17 mouse cellular contexts compared by ENCODE assay signal in genomic region chr10:8910237-8910990, GRCm38 (mm10). TPM values are rescaled to one million over a fixed set of nuclear protein-coding genes. Genes with fewer than 3 reads are reported as not detected.
DNase-seq lines count a peak whose midpoint lies in the region; ATAC-seq and TF ChIP-seq lines count a peak whose summit lies in the region.
"Had no signal": no experiment of that assay in that cellular context is flagged by ENCODE, and none has a peak within 500 bp of the region (broad histone marks: within the 10 kb centered on the region; RNA-seq: fewer than 3 reads in every experiment).

No protein-coding gene starts in this region.

- 0 out of 2 replicates have a peak, but pooled peaks have one; percentile 27 for ATAC-seq in frontal cortex, adult (ENCODE audit: low TSS enrichment)
- 0 out of 2 replicates have a peak, but pooled peaks have one; percentile 50 for ATAC-seq in kidney, embryonic 15.5 days (replicated peaks; ENCODE audit: low FRiP score)
- ATAC-seq in limb, embryonic 15.5 days (ENCODE audit: insufficient number of reproducible peaks, low FRiP score, low TSS enrichment, low read depth), result no peak
- no peak for ATAC-seq in hindbrain, embryonic 11.5 days (ENCODE audit: low FRiP score)
- ATAC-seq in midbrain, embryonic 15.5 days (replicated peaks), result no peak
- ATAC-seq: forebrain, postnatal 0 days had no signal

- H3K27me3 ChIP-seq in kidney, embryonic 15.5 days, result no peaks in the 10 kb centered on the region
- no peaks in the 10 kb centered on the region for H3K27me3 ChIP-seq in limb, embryonic 15.5 days
- H3K27me3 ChIP-seq in hindbrain, embryonic 11.5 days (ENCODE audit: control insufficient read depth, insufficient read depth, low read length), result no peaks in the 10 kb centered on the region
- H3K27me3 ChIP-seq in midbrain, embryonic 15.5 days (replicated peaks), result no peaks in the 10 kb centered on the region
- H3K27me3 ChIP-seq: liver, embryonic 13.5 days; stomach, embryonic 15.5 days had no signal

- no peak for TF ChIP-seq CTCF in bone marrow macrophage, adult 2 months (IDR thresholded peaks at IDR 0.05; ENCODE audit: low read depth, low read length)

- 0 out of 2 replicates have a peak overlapping the region, but pooled peaks have one; percentile 4 for H3K4me2 ChIP-seq in kidney, embryonic 15.5 days
- no peak overlapping the region for H3K4me2 ChIP-seq in limb, embryonic 15.5 days
- H3K4me2 ChIP-seq in hindbrain, embryonic 11.5 days (replicated peaks; ENCODE audit: low read depth, low read length), result no peak overlapping the region
- no peak overlapping the region for H3K4me2 ChIP-seq in midbrain, embryonic 15.5 days
- H3K4me2 ChIP-seq: liver, embryonic 13.5 days; midbrain, embryonic 11.5 days; stomach, embryonic 15.5 days had no signal

- 41% methylated on average over 16 of the region's 16 CpGs for WGBS in kidney, embryonic 15.5 days
- 33% methylated on average over 16 of the region's 16 CpGs for WGBS in limb, embryonic 15.5 days
- 79% methylated on average over 16 of the region's 16 CpGs for WGBS in hindbrain, embryonic 11.5 days
- WGBS in midbrain, embryonic 15.5 days, result 85% methylated on average over 16 of the region's 16 CpGs

- no peaks in the 10 kb centered on the region for H3K36me3 ChIP-seq in kidney, embryonic 15.5 days
- H3K36me3 ChIP-seq in limb, embryonic 15.5 days, result no peaks in the 10 kb centered on the region
- no peaks in the 10 kb centered on the region for H3K36me3 ChIP-seq in hindbrain, embryonic 11.5 days (ENCODE audit: control insufficient read depth, insufficient read depth, low read length)
- H3K36me3 ChIP-seq in midbrain, embryonic 15.5 days (replicated peaks), result no peaks in the 10 kb centered on the region
- H3K36me3 ChIP-seq: liver, embryonic 13.5 days; stomach, embryonic 15.5 days had no signal

- TF ChIP-seq POLR2A in bone marrow macrophage, adult 2 months (IDR thresholded peaks at IDR 0.05; ENCODE audit: borderline replicate concordance, low read depth, low read length), result no peak

- no peak overlapping the region for H3K9ac ChIP-seq in kidney, embryonic 15.5 days
- H3K9ac ChIP-seq in limb, embryonic 15.5 days, result no peak overlapping the region
- no peak overlapping the region for H3K9ac ChIP-seq in hindbrain, embryonic 11.5 days (ENCODE audit: low read depth, low read length)
- H3K9ac ChIP-seq in midbrain, embryonic 15.5 days, result no peak overlapping the region
- H3K9ac ChIP-seq: forebrain, postnatal 0 days; liver, embryonic 13.5 days; stomach, embryonic 15.5 days had no signal

- DNase-seq in frontal cortex, postnatal 14 days (ENCODE audit: low spot score in 2 of 2), result no peak
- DNase-seq in kidney, adult 11 months, result no peak
- DNase-seq in hindbrain, embryonic 11.5 days (ENCODE audit: low spot score), result no peak
- DNase-seq: adrenal gland, postnatal 10 days; cerebellum, postnatal 36 days; forebrain, postnatal 0 days; liver, embryonic 13.5 days; right cerebral cortex, postnatal 4 days; thymus, postnatal 36 days had no signal

- H3K4me3 ChIP-seq in kidney, embryonic 15.5 days (replicated peaks), result no peak overlapping the region
- no peak overlapping the region for H3K4me3 ChIP-seq in bone marrow macrophage, adult 2 months (ENCODE audit: insufficient read depth, low read length)
- no peak overlapping the region for H3K4me3 ChIP-seq in limb, embryonic 15.5 days
- no peak overlapping the region for H3K4me3 ChIP-seq in hindbrain, embryonic 11.5 days (ENCODE audit: low read depth, low read length)
- H3K4me3 ChIP-seq in midbrain, embryonic 15.5 days, result no peak overlapping the region
- H3K4me3 ChIP-seq: left cerebral cortex, adult 2 months; liver, embryonic 13.5 days; stomach, embryonic 15.5 days had no signal

- H3K4me1 ChIP-seq in kidney, embryonic 15.5 days, result peaks cover 24% of the 10 kb centered on the region
- H3K4me1 ChIP-seq in bone marrow macrophage, adult 2 months (ENCODE audit: control insufficient read depth, insufficient read depth, low read length), result peaks cover 46% of the 10 kb centered on the region
- H3K4me1 ChIP-seq in limb, embryonic 15.5 days, result peaks cover 12% of the 10 kb centered on the region
- no peaks in the 10 kb centered on the region for H3K4me1 ChIP-seq in hindbrain, embryonic 11.5 days (replicated peaks; ENCODE audit: control insufficient read depth, insufficient read depth, low read length)
- H3K4me1 ChIP-seq in midbrain, embryonic 15.5 days, result no peaks in the 10 kb centered on the region
- H3K4me1 ChIP-seq: liver, embryonic 13.5 days; stomach, embryonic 15.5 days had no signal

- H3K27ac ChIP-seq in kidney, embryonic 15.5 days, result peak overlapping the region; percentile 48
- H3K27ac ChIP-seq in bone marrow macrophage, adult 2 months (ENCODE audit: insufficient read depth, low read depth, low read length), result peak overlapping the region; percentile 44
- 0 out of 2 replicates have a peak overlapping the region, but pooled peaks have one; percentile 22 for H3K27ac ChIP-seq in limb, embryonic 15.5 days
- H3K27ac ChIP-seq in hindbrain, embryonic 11.5 days (ENCODE audit: low read depth, low read length), result no peak overlapping the region
- no peak overlapping the region for H3K27ac ChIP-seq in midbrain, embryonic 15.5 days
- H3K27ac ChIP-seq: left cerebral cortex, adult 2 months; liver, embryonic 13.5 days; stomach, embryonic 15.5 days had no signal

- H3K9me3 ChIP-seq in kidney, embryonic 15.5 days (replicated peaks), result no peaks in the 10 kb centered on the region
- H3K9me3 ChIP-seq in limb, embryonic 15.5 days, result no peaks in the 10 kb centered on the region
- H3K9me3 ChIP-seq in hindbrain, embryonic 11.5 days (ENCODE audit: control insufficient read depth, low read length), result no peaks in the 10 kb centered on the region
- H3K9me3 ChIP-seq in midbrain, embryonic 15.5 days, result no peaks in the 10 kb centered on the region
- H3K9me3 ChIP-seq: liver, embryonic 13.5 days; stomach, embryonic 15.5 days had no signal

RNA-seq across cellular contexts. Expression of gene Sash1, which starts 24.5 kb away (rescaled TPM):
- 5.1 and 5.7 TPM in 2 replicates for polyA plus RNA-seq in kidney, embryonic 15.5 days (2015; fragmentation: Nextera tagmentation; extraction: Ambion mirVana)
- 80.4 and 96.7 TPM in 2 replicates for polyA plus RNA-seq in bone marrow macrophage, adult 2 months (2012; ENCODE audit: insufficient read depth, insufficient read length, missing spikeins)
- polyA plus RNA-seq in limb, embryonic 15.5 days (2015; fragmentation: Nextera tagmentation; extraction: Ambion mirVana), result 5.9 and 6.3 TPM in 2 replicates
- 5.2 and 6.5 TPM in 2 replicates for polyA plus RNA-seq in hindbrain, embryonic 11.5 days (2014; fragmentation: Nextera tagmentation; extraction: Ambion mirVana)
- 3.1 and 3.3 TPM in 2 replicates for polyA plus RNA-seq in midbrain, embryonic 15.5 days (2015; fragmentation: Nextera tagmentation; extraction: Ambion mirVana)

Comparison
In these comparisons a context has a peak if more than half of its experiments do, and no peak if none do; other contexts are left out.
1. ATAC-seq: peak in frontal cortex, adult (single experiment) and kidney, embryonic 15.5 days (single experiment); none in limb, embryonic 15.5 days (single experiment), hindbrain, embryonic 11.5 days (single experiment) and midbrain, embryonic 15.5 days (single experiment).
2. H3K27ac ChIP-seq: peak in kidney, embryonic 15.5 days (single experiment), bone marrow macrophage, adult 2 months (single experiment) and limb, embryonic 15.5 days (single experiment); none in hindbrain, embryonic 11.5 days (single experiment) and midbrain, embryonic 15.5 days (single experiment).
3. RNA of gene Sash1, which starts 24.5 kb away (polyA plus RNA-seq): 80.4 to 96.7 TPM in bone marrow macrophage, adult 2 months; 5.2 to 6.5 TPM in hindbrain, embryonic 11.5 days, 5.9 to 6.3 TPM in limb, embryonic 15.5 days, 5.1 to 5.7 TPM in kidney, embryonic 15.5 days and 3.1 to 3.3 TPM in midbrain, embryonic 15.5 days; every median in the first group is over 10 times any median in the second.